Mouse (Mus musculus) layer of hippocampus, postnatal 14 days (tissue): Measurements from ENCODE around the gene Zic1. TPM values are rescaled to one million over a fixed set of nuclear protein-coding genes. Genes with fewer than 3 reads are reported as not detected.
A peak's percentile ranks its signal among the peaks of the same experiment; 100 is the strongest.

Source experiments
- DNase-seq, 2 experiments: peaks; one replicate each; pipeline ENCODE4 v3.0.0; 2021 to 2022; ENCODE audit warnings: low spot score in 2 of 2, mixed read lengths in 1 of 2
- total RNA-seq, 2 experiments: library from RNA; stranded (reverse); gene quantifications; 2 replicates each; pipeline ENCODE4 v1.2.3; 2021

The Zic1 gene
- total RNA-seq, 2 experiments from 2014 or later = 28.5 to 30.0 TPM

GRCm38 (mm10) chr9:91384693-91385560 is 19.3 kb upstream of the Zic1 start:
- DNase-seq = no peak

GRCm38 (mm10) chr9:91384136-91384500 is 18.5 kb upstream of the Zic1 start:
- DNase-seq = no peak

- no peak for DNase-seq
Measured at GRCm38 (mm10) chr9:91383441-91384135, 18.0 kb upstream of the Zic1 start.

- no peak for DNase-seq
Measured at GRCm38 (mm10) chr9:91382471-91383255, 17.1 kb upstream of the Zic1 start.

GRCm38 (mm10) chr9:91382111-91382379 is 16.4 kb upstream of the Zic1 start:
- no peak for DNase-seq

GRCm38 (mm10) chr9:91381284-91382110 is 15.9 kb upstream of the Zic1 start:
- peak in 1 of 2 experiments; percentile 31 for DNase-seq

- no peak for DNase-seq
Measured at GRCm38 (mm10) chr9:91380458-91380914, 14.9 kb upstream of the Zic1 start.

- no peak for DNase-seq
Measured at GRCm38 (mm10) chr9:91379781-91380457, 14.3 kb upstream of the Zic1 start.

- no peak for DNase-seq
Measured at GRCm38 (mm10) chr9:91379300-91379635, 13.7 kb upstream of the Zic1 start.

GRCm38 (mm10) chr9:91378411-91379299 is 13.0 kb upstream of the Zic1 start:
- DNase-seq = no peak

GRCm38 (mm10) chr9:91377873-91378150 is 12.2 kb upstream of the Zic1 start:
- DNase-seq = no peak

- DNase-seq = no peak
Measured at GRCm38 (mm10) chr9:91377036-91377872, 11.6 kb upstream of the Zic1 start.

GRCm38 (mm10) chr9:91374665-91375064 is 9.1 kb upstream of the Zic1 start:
- DNase-seq = no peak

- no peak for DNase-seq
Measured at GRCm38 (mm10) chr9:91373811-91374575, 8.4 kb upstream of the Zic1 start.

GRCm38 (mm10) chr9:91371608-91372007 is 6.0 kb upstream of the Zic1 start:
- DNase-seq = no peak

GRCm38 (mm10) chr9:91371011-91371410 is 5.4 kb upstream of the Zic1 start:
- DNase-seq = no peak

GRCm38 (mm10) chr9:91370191-91370708 is 4.6 kb upstream of the Zic1 start:
- no peak for DNase-seq
